Mouse (Mus musculus): ENCODE measurements at regions not wholly inside any gene's neighbourhood (a gene's known extent, or its start where the extent isn't known, plus 50 kb on each side); places are given as distances from the start of the nearest gene placed in this dataset.

DNA sequence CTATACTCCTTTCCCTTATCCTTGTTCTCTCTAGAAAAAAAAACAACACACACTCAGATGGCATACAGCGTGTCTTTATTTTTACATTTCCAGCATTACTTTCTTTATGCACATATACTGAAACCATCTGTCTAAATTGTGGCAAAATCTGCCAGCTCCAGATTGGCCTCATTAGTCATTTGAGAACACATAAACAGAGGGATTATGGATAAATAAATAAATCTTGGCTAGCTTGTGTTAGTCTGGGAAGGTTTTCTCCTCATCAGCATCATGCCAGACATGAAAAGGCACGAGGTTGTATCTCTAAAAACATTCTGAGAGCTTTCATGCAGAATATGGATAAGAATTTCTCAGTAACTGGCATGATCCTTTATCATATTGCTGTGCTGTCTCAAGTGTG is 1369.1 kb downstream of the Slc22a22 start:
- H3K4me2 ChIP-seq, result no peak overlapping the region
- H3K9ac ChIP-seq, result no peak overlapping the region
- 68% methylated on average over 2 of the region's 2 CpGs for WGBS
- no peaks in the 10 kb centered on the region for H3K9me3 ChIP-seq (replicated peaks)
- no peak for ATAC-seq (replicated peaks; ENCODE audit: low FRiP score)
- H3K27me3 ChIP-seq, result no peaks in the 10 kb centered on the region
- no peaks in the 10 kb centered on the region for H3K4me1 ChIP-seq
- no peaks in the 10 kb centered on the region for H3K36me3 ChIP-seq
- no peak overlapping the region for H3K4me3 ChIP-seq (replicated peaks)
- H3K27ac ChIP-seq, result no peak overlapping the region

DNA sequence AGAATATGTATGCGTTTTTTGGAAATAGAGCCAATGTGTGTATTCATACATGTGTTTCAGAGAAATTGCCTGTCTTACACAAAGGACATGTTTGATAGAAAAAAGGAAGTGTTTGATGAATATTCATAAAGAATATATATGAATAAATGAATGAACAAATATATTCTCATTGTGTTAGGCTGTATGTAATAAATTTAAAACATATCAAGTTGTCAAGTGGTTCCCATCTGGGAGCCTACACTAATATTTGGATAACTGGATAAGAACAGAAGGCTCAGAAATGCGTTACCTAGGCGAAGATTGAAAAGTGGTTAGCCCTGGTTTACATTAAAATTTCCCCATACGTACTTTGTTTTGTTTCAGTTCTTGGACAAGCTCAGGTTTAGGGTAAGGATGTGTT is 1369.7 kb downstream of the Slc22a22 start:
- WGBS, result 71% methylated on average over 4 of the region's 4 CpGs

GRCm38 (mm10) chr15:56100133-56100735 is 1377.2 kb downstream of the Slc22a22 start:
- Histone ChIP-seq H3K9me3 (replicated peaks) (no peaks in the 10 kb centered on the region), H3K36me3 (no peaks in the 10 kb centered on the region), H3K9ac (no peak overlapping the region), H3K4me3 (replicated peaks) (no peak overlapping the region), H3K4me1 (no peaks in the 10 kb centered on the region), H3K4me2 (no peak overlapping the region), H3K27ac (no peak overlapping the region), H3K27me3 (no peaks in the 10 kb centered on the region)
- no peak for ATAC-seq (replicated peaks; ENCODE audit: low FRiP score)
- 87% methylated on average over 3 of the region's 3 CpGs for WGBS

More for the DNA sequence above, 1369.7 kb downstream of the Slc22a22 start:
- Histone ChIP-seq H3K27ac (no peak overlapping the region), H3K9me3 (replicated peaks) (no peaks in the 10 kb centered on the region), H3K36me3 (no peaks in the 10 kb centered on the region), H3K4me2 (no peak overlapping the region), H3K4me1 (no peaks in the 10 kb centered on the region), H3K27me3 (no peaks in the 10 kb centered on the region), H3K4me3 (replicated peaks) (no peak overlapping the region), H3K9ac (no peak overlapping the region)
- ATAC-seq (replicated peaks; ENCODE audit: low FRiP score), result no peak

DNA sequence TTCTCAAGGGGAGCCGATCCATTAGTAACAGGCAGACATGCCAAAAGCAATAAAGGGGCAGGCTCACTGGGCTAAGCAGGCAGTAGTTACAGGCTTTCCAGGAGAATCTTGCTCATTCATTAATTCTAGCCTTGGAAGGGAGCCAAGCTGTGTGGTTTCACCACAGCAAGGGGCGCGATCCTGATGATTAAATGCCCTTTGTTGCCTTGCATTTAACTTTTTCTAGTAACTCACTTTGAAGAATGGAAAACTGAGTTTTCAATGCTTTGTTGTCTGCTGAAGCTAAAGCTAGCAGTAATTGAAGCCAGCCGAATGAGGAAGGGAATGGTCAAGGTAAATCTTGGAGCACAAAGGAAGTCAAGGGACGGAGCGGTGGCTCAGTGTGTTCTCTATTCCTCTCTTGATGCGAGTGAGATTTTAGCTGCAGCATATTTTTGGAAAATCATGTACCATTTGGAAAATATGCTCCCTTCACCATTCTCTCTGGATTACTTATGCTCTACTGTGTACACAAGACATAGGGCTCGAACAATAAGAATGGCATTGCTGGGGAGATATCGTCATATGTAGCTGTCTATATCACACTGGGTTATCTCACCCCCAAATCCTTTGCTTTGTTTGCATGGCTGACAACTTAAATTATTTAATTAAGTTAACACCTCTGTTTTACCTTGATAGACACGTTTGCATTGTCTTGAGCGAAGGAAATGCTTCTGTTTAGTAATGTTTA is 1399.4 kb downstream of the Slc22a22 start:
- WGBS, result 60% methylated on average over 11 of the region's 11 CpGs
- 0 out of 2 replicates have a peak, but pooled peaks cover 3% of the 10 kb centered on the region for H3K4me1 ChIP-seq

GRCm38 (mm10) chr15:56077081-56077480 is 1400.3 kb downstream of the Slc22a22 start:
- H3K9me3 ChIP-seq (replicated peaks), result no peaks in the 10 kb centered on the region
- H3K4me2 ChIP-seq, result no peak overlapping the region
- WGBS, result 14% methylated on average over 1 of the region's 1 CpGs
- 0 out of 2 replicates have a peak overlapping the region, but pooled peaks have one; percentile 3 for H3K27ac ChIP-seq
- ATAC-seq (replicated peaks; ENCODE audit: low FRiP score), result no peak
- H3K27me3 ChIP-seq, result no peaks in the 10 kb centered on the region
- no peak overlapping the region for H3K4me3 ChIP-seq (replicated peaks)
- H3K9ac ChIP-seq, result no peak overlapping the region
- 0 out of 2 replicates have a peak, but pooled peaks cover 3% of the 10 kb centered on the region for H3K4me1 ChIP-seq
- no peaks in the 10 kb centered on the region for H3K36me3 ChIP-seq

More for the DNA sequence above, 1399.4 kb downstream of the Slc22a22 start:
- Histone ChIP-seq H3K4me3 (replicated peaks) (no peak overlapping the region), H3K27ac (0 out of 2 replicates have a peak overlapping the region, but pooled peaks have one; percentile 38), H3K4me2 (no peak overlapping the region), H3K27me3 (no peaks in the 10 kb centered on the region), H3K9me3 (replicated peaks) (no peaks in the 10 kb centered on the region), H3K36me3 (no peaks in the 10 kb centered on the region), H3K9ac (no peak overlapping the region)
- ATAC-seq (replicated peaks; ENCODE audit: low FRiP score), result 0 out of 2 replicates have a peak, but pooled peaks have one; percentile 43

GRCm38 (mm10) chr15:56076680-56077079 is 1400.7 kb downstream of the Slc22a22 start:
- H3K9ac ChIP-seq, result no peak overlapping the region
- no peaks in the 10 kb centered on the region for H3K36me3 ChIP-seq
- H3K4me2 ChIP-seq, result no peak overlapping the region
- WGBS, result 74% methylated on average over 1 of the region's 1 CpGs
- ATAC-seq (replicated peaks; ENCODE audit: low FRiP score), result no peak
- H3K27ac ChIP-seq, result 0 out of 2 replicates have a peak overlapping the region, but pooled peaks have one; percentile 3
- no peaks in the 10 kb centered on the region for H3K27me3 ChIP-seq
- H3K9me3 ChIP-seq (replicated peaks), result no peaks in the 10 kb centered on the region
- no peak overlapping the region for H3K4me3 ChIP-seq (replicated peaks)
- H3K4me1 ChIP-seq, result 0 out of 2 replicates have a peak, but pooled peaks cover 3% of the 10 kb centered on the region

DNA sequence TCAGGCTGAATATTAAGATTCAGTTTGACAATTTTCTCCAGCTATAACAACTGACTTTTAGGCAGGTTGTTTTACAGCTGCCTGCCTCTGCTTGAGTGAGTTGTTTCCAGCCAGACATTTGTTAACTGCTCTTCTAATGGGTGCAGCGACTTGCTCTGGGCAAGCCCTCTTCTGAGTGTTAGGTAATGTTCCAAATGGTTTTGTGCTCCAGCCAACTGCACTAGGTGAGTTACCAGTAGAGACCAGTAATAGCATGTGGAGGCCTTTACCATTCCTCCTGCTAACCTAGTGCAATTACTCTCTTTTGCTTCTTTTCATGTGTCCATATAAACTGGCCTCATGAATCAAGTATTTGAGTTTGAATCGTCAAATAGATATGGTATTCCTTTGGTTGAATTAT is 1407.9 kb downstream of the Slc22a22 start:
- no peak overlapping the region for H3K4me3 ChIP-seq (replicated peaks)
- WGBS, result 78% methylated on average over 2 of the region's 2 CpGs
- no peak for ATAC-seq (replicated peaks; ENCODE audit: low FRiP score)
- H3K4me1 ChIP-seq, result peaks cover 8% of the 10 kb centered on the region; the same call in 1 of the 2 replicates
- H3K4me2 ChIP-seq, result no peak overlapping the region
- H3K27ac ChIP-seq, result no peak overlapping the region
- no peaks in the 10 kb centered on the region for H3K36me3 ChIP-seq
- H3K27me3 ChIP-seq, result no peaks in the 10 kb centered on the region
- no peaks in the 10 kb centered on the region for H3K9me3 ChIP-seq (replicated peaks)
- H3K9ac ChIP-seq, result no peak overlapping the region

DNA sequence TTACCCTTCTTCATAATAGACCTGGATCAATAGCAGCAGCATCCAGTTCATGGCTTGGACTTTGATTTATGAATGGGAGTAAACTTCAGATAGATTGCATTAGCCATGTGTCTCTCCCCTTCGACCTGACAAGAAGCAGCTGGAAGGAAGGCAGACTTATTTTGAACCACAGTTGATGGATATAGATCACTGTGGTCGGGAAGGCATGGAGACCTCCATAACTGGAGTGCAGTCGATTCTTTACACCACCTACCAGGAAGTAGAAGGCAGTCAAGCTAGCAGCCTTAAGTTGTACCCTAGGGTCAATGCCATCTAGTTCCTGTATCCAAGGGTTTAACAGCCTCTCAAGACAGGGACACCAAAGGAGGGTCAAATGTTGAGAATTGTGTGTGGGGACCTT is 1410.2 kb downstream of the Slc22a22 start:
- WGBS, result 11% methylated on average over 3 of the region's 3 CpGs
- ATAC-seq (replicated peaks; ENCODE audit: low FRiP score), result peak; percentile 64

DNA sequence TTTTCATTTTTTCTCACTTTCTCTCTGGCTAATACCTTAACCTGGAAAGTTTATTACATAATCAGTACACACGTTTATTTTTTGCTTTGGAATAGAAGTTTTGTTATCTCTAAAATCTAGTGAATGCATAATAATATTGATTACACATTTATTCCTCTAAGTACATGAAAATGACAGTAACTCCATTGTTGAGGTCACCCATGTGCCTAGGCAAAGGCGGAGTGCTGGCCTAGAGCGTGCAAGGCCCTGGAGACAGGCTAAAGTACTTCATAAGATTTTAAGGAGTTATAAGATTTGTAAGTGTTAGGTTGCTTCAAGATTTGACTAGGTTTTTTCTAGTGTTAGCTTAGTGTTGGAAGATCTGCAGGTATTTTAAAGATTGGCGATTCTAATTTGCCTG is 1410.9 kb downstream of the Slc22a22 start:
- H3K9ac ChIP-seq, result no peak overlapping the region
- no peak overlapping the region for H3K4me2 ChIP-seq
- peak; percentile 34 for ATAC-seq (replicated peaks; ENCODE audit: low FRiP score)
- no peak overlapping the region for H3K4me3 ChIP-seq (replicated peaks)
- 60% methylated on average over 4 of the region's 4 CpGs for WGBS
- no peak overlapping the region for H3K27ac ChIP-seq
- no peaks in the 10 kb centered on the region for H3K9me3 ChIP-seq (replicated peaks)
- H3K27me3 ChIP-seq, result no peaks in the 10 kb centered on the region
- H3K4me1 ChIP-seq, result peaks cover 8% of the 10 kb centered on the region; the same call in 1 of the 2 replicates
- H3K36me3 ChIP-seq, result no peaks in the 10 kb centered on the region

More for the DNA sequence above, 1410.2 kb downstream of the Slc22a22 start:
- H3K36me3 ChIP-seq, result no peaks in the 10 kb centered on the region
- no peak overlapping the region for H3K4me2 ChIP-seq
- peaks cover 8% of the 10 kb centered on the region; the same call in 1 of the 2 replicates for H3K4me1 ChIP-seq
- no peak overlapping the region for H3K27ac ChIP-seq
- H3K4me3 ChIP-seq (replicated peaks), result no peak overlapping the region
- no peaks in the 10 kb centered on the region for H3K27me3 ChIP-seq
- H3K9ac ChIP-seq, result no peak overlapping the region
- no peaks in the 10 kb centered on the region for H3K9me3 ChIP-seq (replicated peaks)

GRCm38 (mm10) chr15:56065872-56066534 is 1411.4 kb downstream of the Slc22a22 start:
- no peaks in the 10 kb centered on the region for H3K36me3 ChIP-seq
- peak; percentile 70 for ATAC-seq (replicated peaks; ENCODE audit: low FRiP score)
- H3K27me3 ChIP-seq, result no peaks in the 10 kb centered on the region
- H3K9ac ChIP-seq, result no peak overlapping the region
- H3K9me3 ChIP-seq (replicated peaks), result no peaks in the 10 kb centered on the region
- H3K4me3 ChIP-seq (replicated peaks), result no peak overlapping the region
- no peak overlapping the region for H3K27ac ChIP-seq
- WGBS, result 33% methylated on average over 7 of the region's 7 CpGs
- H3K4me2 ChIP-seq, result no peak overlapping the region
- peaks cover 8% of the 10 kb centered on the region; the same call in 1 of the 2 replicates for H3K4me1 ChIP-seq

- no peak for ATAC-seq (replicated peaks; ENCODE audit: low FRiP score)
- 45% methylated on average over 3 of the region's 3 CpGs for WGBS
Observed at GRCm38 (mm10) chr15:56062576-56062975, 1414.8 kb downstream of the Slc22a22 start.

GRCm38 (mm10) chr15:56061326-56061725 is 1416.1 kb downstream of the Slc22a22 start:
- no peak overlapping the region for H3K4me2 ChIP-seq
- no peaks in the 10 kb centered on the region for H3K9me3 ChIP-seq (replicated peaks)
- no peak overlapping the region for H3K27ac ChIP-seq
- H3K4me3 ChIP-seq (replicated peaks), result no peak overlapping the region
- H3K4me1 ChIP-seq, result no peaks in the 10 kb centered on the region
- H3K36me3 ChIP-seq, result no peaks in the 10 kb centered on the region
- ATAC-seq (replicated peaks; ENCODE audit: low FRiP score), result no peak
- H3K9ac ChIP-seq, result no peak overlapping the region
- WGBS, result 72% methylated on average over 4 of the region's 4 CpGs
- H3K27me3 ChIP-seq, result no peaks in the 10 kb centered on the region

More at GRCm38 (mm10) chr15:56062576-56062975, 1414.8 kb downstream of the Slc22a22 start:
- H3K4me1 ChIP-seq, result peaks cover 6% of the 10 kb centered on the region; the same call in 1 of the 2 replicates
- no peak overlapping the region for H3K9ac ChIP-seq
- H3K27me3 ChIP-seq, result no peaks in the 10 kb centered on the region
- no peak overlapping the region for H3K4me3 ChIP-seq (replicated peaks)
- H3K36me3 ChIP-seq, result no peaks in the 10 kb centered on the region
- no peaks in the 10 kb centered on the region for H3K9me3 ChIP-seq (replicated peaks)
- no peak overlapping the region for H3K4me2 ChIP-seq
- H3K27ac ChIP-seq, result no peak overlapping the region

Data from kidney, embryonic 15.5 days (tissue).